Mouse (Mus musculus) lung, postnatal 0 days (tissue): ENCODE measurements at regions not wholly inside any gene's neighbourhood (a gene's known extent, or its start where the extent isn't known, plus 50 kb on each side); places are given as distances from the start of the nearest gene placed in this dataset.

Experiments
- ATAC-seq: fragments of 200-750 bp; cut with Nextera tagmentation; 2 replicates; pipeline ENCODE4 v1.8.0; 2017; ENCODE audit warnings: moderate library complexity
- DNase-seq: peaks from one replicate; pipeline ENCODE4 v3.0.0-alpha.2; 2016; ENCODE audit warnings: low spot score
- H3K27ac ChIP-seq: fragments of 300-500 bp; sonication (generic); 2 replicates; pipeline ENCODE4 v1.5.1; 2014; ENCODE audit warnings: antibody characterized with exemption, mild to moderate bottlenecking, low read length, mixed read lengths
- H3K27me3 ChIP-seq: fragments of 300-500 bp; sonication (generic); replicated peaks from 2 replicates; pipeline ENCODE4 v1.6.1; 2014; ENCODE audit warnings: low read length, mixed read lengths; ENCODE audit not compliant: insufficient read depth
- H3K36me3 ChIP-seq: fragments of 300-500 bp; sonication (generic); 2 replicates; pipeline ENCODE4 v1.6.1; 2014; ENCODE audit warnings: low read length, mixed read lengths; ENCODE audit not compliant: insufficient read depth
- H3K4me1 ChIP-seq: fragments of 300-500 bp; sonication (generic); 2 replicates; pipeline ENCODE4 v1.6.1; 2014; ENCODE audit warnings: antibody characterized with exemption, low read depth, low read length, mixed read lengths; ENCODE audit not compliant: insufficient read depth
- H3K4me2 ChIP-seq: fragments of 300-500 bp; sonication (generic); replicated peaks from 2 replicates; pipeline ENCODE4 v1.6.1; 2014; ENCODE audit warnings: low read depth, mild to moderate bottlenecking, low read length, moderate library complexity, mixed read lengths
- H3K4me3 ChIP-seq: fragments of 300-500 bp; sonication (generic); 2 replicates; pipeline ENCODE4 v1.5.1; 2014; ENCODE audit warnings: low read depth, low read length
- H3K9ac ChIP-seq: fragments of 300-500 bp; sonication (generic); replicated peaks from 2 replicates; pipeline ENCODE4 v1.6.1; 2014; ENCODE audit warnings: low read depth, mild to moderate bottlenecking
- H3K9me3 ChIP-seq: fragments of 300-500 bp; sonication (generic); 2 replicates; pipeline ENCODE4 v1.6.1; 2016; ENCODE audit warnings: low read length, mixed read lengths
- CTCF ChIP-seq: IDR thresholded peaks from 2 replicates; pipeline ENCODE4 v1.5.1; 2016; ENCODE audit warnings: antibody characterized with exemption, mild to moderate bottlenecking
- EP300 ChIP-seq: IDR thresholded peaks from 2 replicates; pipeline ENCODE4 v1.6.1; 2016; ENCODE audit warnings: antibody characterized with exemption, mild to moderate bottlenecking, control low read depth
- WGBS: fragments of 180-500 bp; shearing (Covaris S2); extraction: QIAGEN DNeasy Blood & Tissue Kit; methylation state at CpG from one replicate; pipeline ENCODE4 v1.1.7; 2014; 5-methylcytosine and 5-hydroxymethylcytosine counted together

DNA sequence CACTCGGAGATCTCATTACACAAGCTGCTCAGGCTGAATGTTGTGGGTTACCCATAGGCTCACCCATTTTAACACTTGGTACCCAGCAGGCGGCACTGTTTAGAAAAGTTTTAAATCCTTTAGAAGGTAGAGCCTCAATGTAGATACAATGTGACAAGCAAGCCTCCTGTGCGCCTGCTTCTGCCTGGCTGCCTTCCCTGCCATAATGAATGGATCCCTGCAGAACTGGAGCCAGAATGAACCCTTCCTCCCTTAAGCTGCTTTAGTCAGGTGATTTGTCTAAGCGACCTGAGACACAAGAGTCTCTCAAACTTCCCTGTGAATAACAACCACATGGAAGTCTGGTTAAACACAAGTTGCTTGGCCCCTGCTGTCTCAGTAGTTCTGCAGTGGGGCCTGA is 64.7 kb upstream of the Gm10181 start:
- WGBS = 52% methylated on average over 4 of the region's 4 CpGs
- Histone ChIP-seq H3K27me3 (no peaks in the 10 kb centered on the region), H3K4me2 (no peak overlapping the region), H3K9me3 (no peaks in the 10 kb centered on the region), H3K27ac (no peak overlapping the region), H3K4me1 (no peaks in the 10 kb centered on the region), H3K9ac (no peak overlapping the region), H3K36me3 (no peaks in the 10 kb centered on the region), H3K4me3 (no peak overlapping the region)
- ATAC-seq = no peak
- TF ChIP-seq CTCF (no peak), EP300 (no peak)
- no peak for DNase-seq

DNA sequence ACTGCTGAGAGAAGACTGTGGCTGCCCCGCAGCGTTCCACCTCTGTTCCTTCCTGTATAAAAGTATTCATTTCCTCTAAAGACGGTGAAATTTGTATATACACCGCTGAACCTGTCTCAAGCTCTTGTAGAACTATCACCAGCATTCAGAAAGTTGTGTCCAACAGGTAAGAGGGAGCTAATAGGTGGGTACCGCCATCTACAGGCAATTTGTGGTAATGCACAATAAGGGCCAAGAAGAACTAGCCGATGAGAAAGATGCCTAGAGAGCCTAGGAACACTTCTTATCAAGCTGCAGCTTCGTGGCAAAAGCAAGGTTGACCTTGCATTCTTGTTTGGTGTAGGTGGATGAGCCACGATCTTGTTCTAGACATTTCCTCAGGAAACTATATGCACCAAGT is 61.6 kb upstream of the Gm10181 start:
- no peaks in the 10 kb centered on the region for H3K27me3 ChIP-seq
- H3K36me3 ChIP-seq = no peaks in the 10 kb centered on the region
- ATAC-seq (no peak), DNase-seq (peak; percentile 66)
- no peak overlapping the region for H3K27ac ChIP-seq
- no peaks in the 10 kb centered on the region for H3K4me1 ChIP-seq
- 6% methylated on average over 8 of the region's 8 CpGs for WGBS
- H3K4me3 ChIP-seq = no peak overlapping the region
- H3K4me2 ChIP-seq = no peak overlapping the region
- TF ChIP-seq CTCF (peak; percentile 95), EP300 (no peak)
- no peaks in the 10 kb centered on the region for H3K9me3 ChIP-seq
- H3K9ac ChIP-seq = no peak overlapping the region

DNA sequence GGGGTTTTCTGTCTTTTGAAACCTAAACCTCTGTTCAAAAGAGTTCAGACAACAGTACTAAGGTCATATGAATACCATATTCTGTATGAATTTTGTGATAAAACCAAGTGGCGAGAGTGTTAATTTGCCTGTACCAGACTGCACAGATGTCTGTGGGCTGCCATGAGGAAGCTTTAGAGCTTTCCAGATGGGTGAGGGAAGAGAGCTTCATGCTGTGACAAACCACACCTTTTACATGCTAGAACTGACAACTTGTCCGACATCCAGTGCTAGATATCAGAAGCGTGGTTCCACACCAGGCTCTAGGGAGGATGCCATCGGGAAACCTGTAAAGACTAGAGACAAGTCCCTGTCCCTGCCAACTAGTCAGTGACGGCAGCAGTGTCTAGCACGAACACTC is 60.9 kb upstream of the Gm10181 start:
- H3K4me2 ChIP-seq = no peak overlapping the region
- DNase-seq (no peak), ATAC-seq (no peak)
- H3K9ac ChIP-seq = no peak overlapping the region
- H3K9me3 ChIP-seq = no peaks in the 10 kb centered on the region
- 67% methylated on average over 6 of the region's 6 CpGs for WGBS
- no peaks in the 10 kb centered on the region for H3K4me1 ChIP-seq
- H3K27me3 ChIP-seq = no peaks in the 10 kb centered on the region
- TF ChIP-seq CTCF = no peak
- no peak for TF ChIP-seq EP300
- no peak overlapping the region for H3K27ac ChIP-seq
- H3K36me3 ChIP-seq = no peaks in the 10 kb centered on the region
- no peak overlapping the region for H3K4me3 ChIP-seq

DNA sequence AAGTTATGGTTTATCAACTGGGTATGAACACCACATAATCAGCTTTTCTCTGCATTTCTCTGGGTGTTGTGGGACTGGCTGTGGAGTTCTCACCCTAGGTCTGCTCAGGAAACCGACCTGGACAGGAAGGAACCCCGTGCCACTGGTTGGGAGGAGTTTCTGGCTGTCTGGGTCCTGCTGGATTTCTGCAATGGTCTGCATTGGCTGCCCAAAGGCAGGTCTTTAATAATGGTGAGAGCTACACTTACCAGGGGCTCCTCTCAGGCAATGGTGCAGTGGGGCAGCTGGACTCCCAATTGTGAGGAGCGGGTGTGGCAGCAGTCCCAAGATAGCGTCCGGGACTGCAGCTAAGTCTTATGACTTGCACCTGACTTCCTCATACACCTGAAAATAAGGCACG is 57.8 kb upstream of the Gm10181 start:
- Histone ChIP-seq H3K36me3 (no peaks in the 10 kb centered on the region), H3K4me1 (no peaks in the 10 kb centered on the region), H3K9ac (no peak overlapping the region), H3K9me3 (no peaks in the 10 kb centered on the region), H3K27ac (no peak overlapping the region), H3K4me2 (no peak overlapping the region), H3K27me3 (no peaks in the 10 kb centered on the region), H3K4me3 (no peak overlapping the region)
- no peak for ATAC-seq
- no peak for DNase-seq
- no peak for TF ChIP-seq CTCF
- TF ChIP-seq EP300 = no peak
- 80% methylated on average over 6 of the region's 6 CpGs for WGBS
